ENCODE assay signal across 9 mouse cellular contexts in the genomic region with DNA sequence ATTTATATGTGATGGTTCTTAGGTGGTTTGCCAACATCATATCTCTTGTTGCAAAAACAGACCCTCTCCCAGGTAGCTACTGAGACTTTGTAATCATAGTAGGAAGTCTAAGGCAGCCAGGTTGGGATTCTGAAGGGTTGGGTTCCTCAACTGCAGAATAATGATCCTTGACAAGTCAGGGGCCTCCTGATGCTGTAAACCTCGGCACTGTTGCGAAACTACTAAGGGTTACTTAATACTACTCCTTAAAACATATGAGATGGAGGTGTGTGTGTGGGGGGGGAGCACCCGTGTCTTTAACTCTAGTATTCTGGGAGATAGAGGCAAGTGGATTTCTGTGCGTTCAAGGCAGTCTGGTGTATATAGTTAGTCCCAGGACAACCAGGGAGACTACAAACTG. TPM values are rescaled to one million over a fixed set of nuclear protein-coding genes. Genes with fewer than 3 reads are reported as not detected.
DNase-seq lines count a peak whose midpoint lies in the region; ATAC-seq and TF ChIP-seq lines count a peak whose summit lies in the region.
"Had no signal": no experiment of that assay in that cellular context is flagged by ENCODE, and none has a peak within 500 bp of the region (broad histone marks: within the 10 kb centered on the region; RNA-seq: fewer than 3 reads in every experiment).

No protein-coding gene starts in this region.

- 0 out of 2 replicates have a peak overlapping the region, but pooled peaks have one; percentile 83 for H3K4me2 ChIP-seq in hindbrain, embryonic 11.5 days (replicated peaks; ENCODE audit: low read depth, low read length)
- H3K4me2 ChIP-seq in lung, embryonic 15.5 days: peak overlapping the region; percentile 72

- peaks cover 52% of the 10 kb centered on the region for H3K79me2 ChIP-seq in C2C12 (ENCODE audit: control insufficient read depth, insufficient read depth)

- 82% methylated on average over 4 of the region's 4 CpGs for WGBS in hindbrain, embryonic 11.5 days
- WGBS in lung, embryonic 15.5 days: 58% methylated on average over 4 of the region's 4 CpGs

- peak; percentile 32 for DNase-seq in cerebellum, adult 9-10 months
- DNase-seq in cerebellum, adult 18-20 months: no peak
- DNase-seq in hindbrain, embryonic 11.5 days (ENCODE audit: low spot score): no peak
- DNase-seq in gastrocnemius, postnatal 4 days (ENCODE audit: low spot score in 2 of 2): no peak
- DNase-seq in urinary bladder, postnatal 36 days (ENCODE audit: low spot score in 2 of 2): no peak
- DNase-seq: adrenal gland, adult 2 months had no signal

- no peak for ATAC-seq in hindbrain, embryonic 11.5 days (ENCODE audit: low FRiP score)
- no peak for ATAC-seq in lung, embryonic 15.5 days (ENCODE audit: borderline replicate concordance, extremely low read depth, low FRiP score, low TSS enrichment)
- no peak for ATAC-seq in monocyte, adult 5-6 weeks (replicated peaks; ENCODE audit: insufficient number of reproducible peaks, low FRiP score, low TSS enrichment, poor library complexity, severe bottlenecking)

- H3ac ChIP-seq in C2C12 (ENCODE audit: control insufficient read depth, insufficient read length, low read depth): no peak overlapping the region

- H3K79me3 ChIP-seq in C2C12 (ENCODE audit: low read depth): peaks cover 30% of the 10 kb centered on the region

- H3K4me3 ChIP-seq in C2C12 (ENCODE audit: insufficient read depth, poor library complexity, severe bottlenecking): no peak overlapping the region
- no peak overlapping the region for H3K4me3 ChIP-seq in hindbrain, embryonic 11.5 days (ENCODE audit: low read depth, low read length)
- peak overlapping the region; percentile 83 for H3K4me3 ChIP-seq in lung, embryonic 15.5 days

- no peak for TF ChIP-seq CTCF in C2C12 (IDR thresholded peaks at IDR 0.05; ENCODE audit: control insufficient read depth, insufficient read depth, insufficient read length)

- no peaks in the 10 kb centered on the region for H3K9me3 ChIP-seq in hindbrain, embryonic 11.5 days (ENCODE audit: control insufficient read depth, low read length)
- no peaks in the 10 kb centered on the region for H3K9me3 ChIP-seq in lung, embryonic 15.5 days

- H3K27me3 ChIP-seq in C2C12 (ENCODE audit: control insufficient read depth, insufficient read depth, insufficient read length): no peaks in the 10 kb centered on the region
- H3K27me3 ChIP-seq in hindbrain, embryonic 11.5 days (ENCODE audit: control insufficient read depth, insufficient read depth, low read length): no peaks in the 10 kb centered on the region
- H3K27me3 ChIP-seq in lung, embryonic 15.5 days: no peaks in the 10 kb centered on the region

- no peaks in the 10 kb centered on the region for H3K36me3 ChIP-seq in C2C12 (ENCODE audit: control insufficient read depth, insufficient read depth)
- no peaks in the 10 kb centered on the region for H3K36me3 ChIP-seq in hindbrain, embryonic 11.5 days (ENCODE audit: control insufficient read depth, insufficient read depth, low read length)
- no peaks in the 10 kb centered on the region for H3K36me3 ChIP-seq in lung, embryonic 15.5 days

- no peak overlapping the region for H3K27ac ChIP-seq in hindbrain, embryonic 11.5 days (ENCODE audit: low read depth, low read length)
- H3K27ac ChIP-seq in lung, embryonic 15.5 days: no peak overlapping the region

- no peak overlapping the region for H3K9ac ChIP-seq in hindbrain, embryonic 11.5 days (ENCODE audit: low read depth, low read length)
- peak overlapping the region; percentile 79; the same call in 1 of the 2 replicates for H3K9ac ChIP-seq in lung, embryonic 15.5 days

- H3K4me1 ChIP-seq in hindbrain, embryonic 11.5 days (replicated peaks; ENCODE audit: control insufficient read depth, insufficient read depth, low read length): no peaks in the 10 kb centered on the region
- H3K4me1 ChIP-seq in lung, embryonic 15.5 days: peaks cover 24% of the 10 kb centered on the region

TF ChIP-seq in C2C12, 6 proteins besides CTCF, POLR2A, EP300 and RAD21:
- TF ChIP-seq CEBPB (IDR thresholded peaks at IDR 0.05; ENCODE audit: low read depth): peak; percentile 73
- TF ChIP-seq MAX (IDR thresholded peaks at IDR 0.05): no peak

RNA-seq across cellular contexts. Expression of gene Rab33b, which starts 1.6 kb away (rescaled TPM):
- polyA plus RNA-seq in C2C12 (2012; fragmentation: generic; extraction: Trizol): 4.7 TPM
- 11.7 and 16.4 TPM in 2 replicates for polyA plus RNA-seq in hindbrain, embryonic 11.5 days (2014; fragmentation: Nextera tagmentation; extraction: Ambion mirVana)
- 24.3 and 24.5 TPM in 2 replicates for polyA plus RNA-seq in lung, embryonic 15.5 days (2015; fragmentation: Nextera tagmentation; extraction: Ambion mirVana)
- 10 to 100 TPM; 16.5 to 21.0 TPM for total RNA-seq in gastrocnemius, postnatal 4 days (2021)
- total RNA-seq in monocyte, adult 5-6 weeks (2017): 34.2 to 41.6 TPM (median 36.8 TPM) in 3 replicates
